Mouse (Mus musculus): ENCODE data around the gene Cux2. TPM values are rescaled to one million over a fixed set of nuclear protein-coding genes. Genes with fewer than 3 reads are reported as not detected.
A peak's percentile ranks its signal among the peaks of the same experiment; 100 is the strongest.

The Cux2 gene
- total RNA-seq, 2 experiments from 2014 or later = 21.6 to 26.8 TPM

DNA sequence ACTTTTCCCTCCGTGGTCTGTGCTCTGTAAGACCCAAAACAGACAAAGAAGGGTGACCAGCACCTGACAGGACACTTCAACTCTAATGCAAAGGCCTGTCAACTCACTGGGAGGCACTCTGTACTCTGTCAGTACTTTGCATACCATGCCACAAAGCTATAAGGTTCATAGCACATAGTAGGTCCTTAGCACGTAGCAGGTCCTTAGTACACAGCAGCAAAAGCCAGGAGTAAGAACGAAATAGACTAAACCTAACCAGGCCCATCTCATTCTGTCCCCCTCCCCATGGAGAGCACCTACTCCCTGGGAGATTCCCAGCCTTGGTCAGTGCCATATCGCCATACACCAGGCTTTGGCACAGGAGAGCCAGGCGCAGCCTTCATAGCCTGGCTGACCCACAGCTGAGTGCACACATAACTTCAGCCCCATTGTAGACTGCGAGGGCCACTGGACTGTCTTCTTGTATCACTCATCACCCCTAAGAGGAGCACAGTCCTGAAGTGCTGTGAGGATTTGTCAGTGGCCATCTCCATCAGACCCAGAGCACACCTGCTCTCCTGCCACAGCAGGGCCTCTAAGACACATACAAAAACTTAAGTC lies 218.8 kb downstream of the Cux2 start:
- intact Hi-C loops (cut with DNase I) = no loop called here

DNA sequence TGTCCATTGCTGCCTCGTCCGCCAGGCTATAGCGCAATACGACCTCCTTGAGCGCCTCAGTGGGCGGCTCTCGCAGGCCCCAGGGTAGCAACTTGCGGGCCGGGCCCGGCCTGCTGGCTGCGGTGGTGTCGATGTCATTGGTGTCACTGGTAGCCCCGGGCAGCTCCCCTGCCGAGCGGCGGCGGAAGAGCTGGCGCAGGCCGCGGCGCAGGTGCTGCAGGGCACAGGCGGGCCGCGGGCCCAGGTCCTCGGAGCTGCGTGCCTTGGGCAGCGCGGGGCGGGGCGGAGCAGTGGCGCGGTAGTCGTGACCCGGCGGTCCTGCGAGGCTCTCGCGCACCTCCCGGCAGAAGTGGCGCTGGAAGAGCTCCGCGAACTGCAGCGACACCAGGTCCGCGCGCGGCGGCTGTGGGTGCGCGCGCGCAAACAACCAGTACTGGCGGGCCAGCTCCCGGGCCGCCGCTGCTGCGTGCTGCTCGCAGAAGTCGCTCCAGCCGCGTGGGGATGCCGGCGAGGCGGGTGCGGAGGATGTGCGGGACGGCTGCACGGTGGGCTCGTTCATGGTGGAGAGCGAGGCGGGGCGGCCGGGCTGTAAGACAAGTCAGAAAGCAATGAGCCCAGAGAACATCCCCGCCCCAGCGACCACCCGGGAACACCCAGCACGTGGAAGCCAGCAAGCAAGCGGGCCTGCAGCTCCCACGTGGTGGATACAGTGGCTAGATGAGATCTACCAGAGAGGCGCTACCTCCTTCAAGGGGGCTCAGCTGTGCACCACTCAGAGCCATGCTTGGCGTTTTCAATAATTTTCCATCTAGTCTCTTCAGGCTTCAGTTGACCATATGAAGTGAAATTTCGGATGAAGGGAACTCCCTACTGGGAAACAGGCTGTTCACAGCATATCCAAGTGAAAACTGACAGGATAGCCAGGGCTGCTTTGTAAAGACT lies 221.1 kb downstream of the Cux2 start:
- DNase-seq = no peak
- intact Hi-C loops (cut with DNase I) = no loop called here

More for the DNA sequence above, 218.8 kb downstream of the Cux2 start:
- DNase-seq = no peak

DNA sequence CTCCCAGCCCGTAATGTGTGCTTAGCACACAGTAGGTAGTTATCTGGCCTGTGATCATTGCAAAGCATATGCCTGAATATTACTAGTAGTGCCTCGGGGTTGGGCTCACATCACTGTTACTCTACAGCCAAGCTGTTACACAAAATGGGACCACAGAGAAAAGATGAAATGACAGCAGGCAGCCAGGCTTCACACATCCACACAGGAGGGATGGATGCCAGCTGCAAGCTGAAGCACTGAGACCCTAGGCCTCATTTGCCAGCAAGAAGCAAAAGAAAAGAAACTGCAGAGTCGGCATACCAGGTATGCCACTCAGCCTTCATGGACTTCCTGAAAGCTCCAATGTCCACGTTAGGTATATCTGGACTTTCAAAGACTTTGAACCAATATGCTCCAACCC lies 222.0 kb downstream of the Cux2 start:
- DNase-seq = no peak
- intact Hi-C loops (cut with DNase I) = no loop called here

DNA sequence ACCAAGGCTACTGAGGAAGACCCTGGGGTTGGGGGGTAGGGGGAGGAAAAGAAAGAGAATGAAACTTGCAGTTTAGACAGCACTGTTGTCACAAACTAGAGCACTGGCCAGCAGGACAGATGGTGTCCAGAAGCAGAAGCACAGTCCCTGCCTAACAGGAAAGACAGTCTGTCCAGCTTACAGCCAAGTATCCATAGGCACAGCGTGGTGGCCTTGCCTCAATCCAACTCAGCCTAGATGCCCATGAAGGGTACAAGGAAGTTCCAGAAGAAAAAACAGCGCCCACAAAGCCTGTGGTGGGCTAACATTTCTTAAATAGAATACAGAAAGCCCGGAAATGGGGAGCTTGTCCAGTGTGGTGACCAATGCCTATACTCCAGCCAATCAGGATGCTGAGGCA lies 224.3 kb downstream of the Cux2 start:
- intact Hi-C loops (cut with DNase I) = no loop called here
- DNase-seq = no peak

DNA sequence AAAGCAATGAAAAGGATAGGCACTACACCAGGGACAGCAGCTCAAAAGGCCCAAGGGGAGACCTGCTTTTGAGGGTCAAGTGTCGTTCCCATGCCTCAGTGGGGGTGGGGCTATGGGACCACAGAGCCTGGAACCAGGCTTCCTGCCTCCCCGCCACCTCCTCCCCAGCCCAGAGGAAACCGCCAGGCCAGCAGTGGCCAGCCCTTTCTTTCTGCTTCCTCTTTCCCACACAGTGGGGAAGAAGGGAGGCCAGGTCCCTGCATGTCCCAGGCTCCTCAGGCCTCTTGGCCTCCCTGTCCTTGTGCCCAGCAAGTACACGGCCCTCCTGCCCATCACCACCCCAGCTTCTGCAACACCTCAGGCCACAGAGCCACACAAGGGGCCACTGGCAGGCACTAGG lies 225.8 kb downstream of the Cux2 start:
- DNase-seq = peak; percentile 53 to 60
- intact Hi-C loops (cut with DNase I) = no loop called here

DNA sequence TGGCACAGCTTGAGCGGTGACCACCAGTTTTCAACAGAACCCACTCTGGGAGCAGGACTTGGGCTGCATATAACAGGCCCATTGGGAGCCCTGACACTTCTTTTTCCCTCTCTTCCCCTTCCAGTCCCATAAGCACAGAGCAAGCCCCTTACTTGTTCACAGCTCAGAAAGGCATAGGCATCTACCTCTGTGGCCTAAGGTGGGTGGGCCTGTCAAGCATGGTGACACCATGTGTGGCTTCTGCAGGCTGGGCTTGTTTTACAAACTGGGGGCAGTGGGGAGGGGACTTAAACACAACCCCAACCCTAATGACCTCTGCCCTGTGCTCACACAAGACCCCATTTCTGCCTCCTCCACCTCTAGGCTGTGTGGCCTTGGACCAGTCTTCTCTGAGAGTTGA lies 226.2 kb downstream of the Cux2 start:
- no peak for DNase-seq
- intact Hi-C loops (cut with DNase I) = loop anchor here (2.0 kb wide), 1 partner anchor 13 kb away; the partner anchor contains the start of gene Sh2b3

DNA sequence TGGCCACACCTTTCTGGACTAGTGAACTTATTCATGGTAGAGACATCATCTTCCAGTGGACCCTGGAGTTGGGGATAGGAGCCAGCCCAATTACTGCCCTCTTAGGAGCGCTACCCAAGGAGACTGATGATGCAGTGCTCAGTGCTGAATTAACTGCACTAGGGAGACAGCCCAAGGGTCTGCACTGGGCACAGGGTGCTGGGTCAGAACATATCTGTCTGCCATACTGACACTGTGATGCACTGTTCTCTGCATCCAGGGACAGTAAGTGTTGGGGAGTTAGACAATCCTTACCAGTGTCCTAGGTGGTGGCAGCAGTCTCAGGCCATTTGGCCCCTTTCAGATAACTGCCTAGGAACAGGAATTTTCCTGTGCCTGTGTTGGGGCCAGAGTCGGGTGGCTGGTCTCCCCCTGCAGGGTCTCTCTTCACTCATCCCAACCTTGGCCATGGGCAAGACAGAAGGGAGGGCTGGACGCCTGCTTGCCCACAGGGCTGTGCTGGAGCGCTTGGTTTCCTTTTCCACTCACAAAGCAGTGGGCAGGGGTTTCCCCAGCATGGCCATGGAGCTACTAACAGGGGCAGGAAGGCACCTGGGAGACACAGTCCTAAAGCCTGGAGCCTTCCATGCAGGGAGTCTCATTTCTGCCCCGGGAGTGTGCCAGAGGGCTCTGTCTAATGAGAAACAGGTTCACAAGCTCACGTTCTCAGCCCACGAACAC lies 227.0 kb downstream of the Cux2 start:
- no peak for DNase-seq
- intact Hi-C loops (cut with DNase I) = loop anchor here (2.0 kb wide), 1 partner anchor 14 kb away; the partner anchor contains the start of gene Sh2b3

DNA sequence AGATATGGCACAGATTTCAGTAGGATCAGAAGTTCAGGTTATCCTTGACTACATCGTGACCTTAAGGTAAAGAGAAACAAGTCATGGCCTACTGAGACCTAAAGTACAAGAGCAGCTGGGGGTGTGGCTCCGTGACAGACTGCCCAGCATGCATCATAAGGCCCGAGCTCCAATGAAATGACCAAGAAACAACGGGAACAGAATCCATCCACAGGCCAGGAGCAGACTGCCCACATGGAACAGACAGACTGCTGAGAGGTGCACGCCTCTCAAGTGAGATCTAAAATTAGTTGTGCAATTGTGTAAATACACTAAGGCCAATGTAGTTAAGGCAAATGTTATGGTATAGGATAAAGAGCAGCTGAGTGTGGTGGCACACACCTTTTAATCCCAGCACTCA lies 228.3 kb downstream of the Cux2 start:
- intact Hi-C loops (cut with DNase I) = no loop called here
- DNase-seq = no peak

DNA sequence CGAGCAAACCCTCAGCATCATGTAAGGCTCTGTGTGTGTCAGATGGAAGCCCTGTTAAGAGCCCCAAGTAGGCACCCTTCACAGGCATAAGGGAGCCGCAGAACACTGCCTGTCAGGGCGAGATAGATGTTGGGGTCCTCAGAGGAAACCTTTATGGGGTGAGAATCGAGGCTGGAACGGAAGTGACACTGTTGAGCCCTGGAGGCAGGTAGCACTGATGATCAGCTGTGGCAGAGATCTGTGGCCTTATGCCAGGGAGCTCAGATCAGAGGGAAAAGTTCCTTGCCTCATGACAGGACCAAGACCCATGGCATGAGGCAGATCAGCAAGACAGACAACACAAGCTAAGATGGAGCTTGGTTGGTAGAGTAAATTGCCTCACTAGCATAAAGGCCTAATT lies 228.8 kb downstream of the Cux2 start:
- no peak for DNase-seq
- intact Hi-C loops (cut with DNase I) = no loop called here

DNA sequence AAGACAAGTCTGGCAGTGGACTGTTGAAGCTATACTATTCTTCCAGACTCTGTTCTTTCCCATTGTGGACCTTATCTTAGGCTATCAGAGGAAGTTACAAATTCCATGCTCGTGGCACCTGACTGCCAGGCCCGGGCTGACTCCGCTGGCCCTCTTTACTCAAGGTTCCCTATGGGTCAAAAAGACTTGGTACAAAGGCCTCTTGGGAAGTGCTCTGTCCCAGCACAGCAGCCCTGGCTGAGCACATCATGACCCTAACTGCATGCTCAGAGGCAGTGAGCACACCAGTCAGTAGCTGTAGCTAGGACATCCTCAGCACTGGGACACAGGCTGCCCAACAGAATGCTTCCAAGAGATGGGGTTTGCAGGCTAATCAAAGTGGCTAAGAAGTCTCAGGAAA lies 229.2 kb downstream of the Cux2 start:
- DNase-seq = no peak
- intact Hi-C loops (cut with DNase I) = no loop called here

DNA sequence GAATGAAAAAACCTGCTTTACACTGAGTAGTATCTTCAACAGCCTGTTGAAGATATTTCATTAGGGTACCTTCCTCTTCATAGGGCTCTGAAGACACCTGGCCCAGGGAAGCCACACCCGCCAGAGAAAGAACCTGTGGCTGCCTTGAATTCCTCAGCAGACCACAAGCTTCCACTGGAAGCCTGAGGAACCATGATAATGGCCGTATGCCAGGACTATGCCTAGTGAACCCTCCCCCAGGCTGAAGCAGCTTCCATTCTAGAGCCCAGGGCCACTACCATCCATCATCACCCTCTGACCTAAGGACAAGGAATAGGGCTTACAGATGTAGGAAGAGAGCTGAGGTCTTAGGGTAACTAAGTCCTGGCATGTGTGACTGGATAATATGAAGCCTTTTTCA lies 229.7 kb downstream of the Cux2 start:
- intact Hi-C loops (cut with DNase I) = no loop called here
- DNase-seq = no peak

DNA sequence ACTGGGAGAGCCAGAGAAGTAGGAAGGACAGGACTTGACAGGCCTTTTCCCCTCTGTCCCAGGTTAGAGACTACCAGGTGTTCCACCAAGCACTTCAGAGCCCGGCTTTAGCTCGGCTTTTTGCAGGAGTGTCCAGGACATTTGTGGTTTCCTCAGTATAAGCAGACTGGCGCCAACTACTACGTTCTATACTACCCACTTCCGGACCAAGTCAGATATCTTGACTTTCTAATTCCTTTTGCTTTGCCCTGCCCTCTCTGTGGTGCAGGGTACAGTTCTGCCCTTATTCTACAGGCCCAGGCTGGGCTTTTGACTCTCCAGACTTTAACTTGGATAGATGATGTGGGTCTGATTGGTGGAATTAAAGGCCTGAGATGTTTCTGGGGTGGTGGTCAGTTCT lies 230.3 kb downstream of the Cux2 start:
- DNase-seq = no peak
- intact Hi-C loops (cut with DNase I) = no loop called here

DNA sequence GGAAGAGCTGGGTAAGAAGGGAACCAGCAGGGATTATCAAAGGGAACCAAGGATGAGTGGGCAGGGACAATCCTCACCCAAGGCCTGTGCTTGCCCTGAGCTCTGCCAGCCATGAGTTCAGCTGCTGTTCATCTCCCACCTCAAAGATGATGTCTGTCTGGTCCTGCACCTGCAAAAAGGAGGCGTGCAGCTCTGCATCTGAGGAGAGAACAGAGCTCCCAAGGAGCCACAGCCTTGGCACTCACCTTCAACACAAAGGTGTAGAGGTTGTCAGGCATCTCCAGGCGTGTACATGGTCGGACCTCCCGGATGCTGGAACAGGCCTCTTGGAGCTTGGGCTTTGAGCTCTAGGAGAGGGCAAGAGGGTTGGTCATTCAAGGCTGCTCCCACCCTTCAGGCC lies 231.0 kb downstream of the Cux2 start:
- intact Hi-C loops (cut with DNase I) = no loop called here
- no peak for DNase-seq

DNA sequence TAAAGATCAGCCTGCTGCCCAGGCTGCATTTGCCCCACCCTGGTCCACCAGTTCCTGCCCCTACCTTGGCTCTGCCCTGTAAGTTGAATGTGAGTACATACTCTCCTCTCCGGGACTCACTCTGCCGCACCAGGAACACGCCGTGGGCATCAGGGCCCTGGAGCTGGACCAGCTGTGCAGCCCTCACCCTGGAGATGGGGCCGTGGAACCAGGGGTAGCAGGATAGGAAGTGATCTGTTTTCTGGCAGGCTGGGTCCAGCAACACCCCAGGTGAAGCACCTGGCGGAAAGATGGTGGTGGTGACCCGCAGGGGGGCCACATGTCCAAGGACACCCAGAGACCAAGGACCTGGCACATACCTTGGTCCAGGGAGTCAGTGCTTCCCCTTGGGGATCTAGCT lies 231.5 kb downstream of the Cux2 start:
- no peak for DNase-seq
- intact Hi-C loops (cut with DNase I) = no loop called here

DNA sequence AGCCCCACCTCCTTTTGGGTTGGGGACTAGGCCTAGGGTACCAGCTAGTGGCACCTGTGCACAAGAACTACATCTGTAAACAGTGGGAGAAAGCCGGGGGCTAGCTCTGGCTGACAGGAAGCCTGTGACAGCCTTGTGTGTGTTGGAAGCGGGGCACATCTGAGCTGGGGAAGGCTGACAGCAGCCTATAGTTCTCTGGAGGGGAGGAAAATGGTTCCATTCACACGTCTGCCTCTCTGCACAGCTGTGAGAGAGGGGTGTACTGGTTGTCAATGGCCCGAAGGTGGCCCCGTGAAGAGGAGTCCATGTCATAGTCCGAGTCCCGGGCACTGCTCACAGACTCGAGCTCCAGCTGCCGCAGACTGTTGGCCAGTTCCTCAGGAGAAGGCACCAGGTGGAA lies 232.4 kb downstream of the Cux2 start:
- intact Hi-C loops (cut with DNase I) = no loop called here
- no peak for DNase-seq

DNA sequence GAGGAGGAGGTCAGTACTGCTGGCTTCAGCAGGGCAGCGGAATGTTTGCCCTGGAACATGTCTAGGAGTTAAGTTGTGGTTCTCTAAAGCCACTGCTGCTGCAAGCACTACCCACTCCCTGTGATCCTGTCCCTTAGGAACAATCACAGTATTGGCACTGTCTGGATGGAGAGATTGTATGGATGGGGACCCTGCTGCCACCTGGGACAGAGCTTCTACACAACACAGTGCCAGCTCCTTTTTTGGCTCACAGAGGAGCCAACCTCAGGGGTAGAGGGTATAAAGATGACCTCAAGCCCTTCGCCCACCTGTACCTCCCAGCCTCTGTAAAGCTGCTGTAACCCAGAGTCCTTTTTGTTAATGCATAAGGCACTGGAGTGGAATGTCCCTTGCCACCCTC lies 233.3 kb downstream of the Cux2 start:
- intact Hi-C loops (cut with DNase I) = loop anchor here (1.0 kb wide), 1 partner anchor 27 kb away; no protein-coding TSS in a partner anchor
- DNase-seq = no peak

DNA sequence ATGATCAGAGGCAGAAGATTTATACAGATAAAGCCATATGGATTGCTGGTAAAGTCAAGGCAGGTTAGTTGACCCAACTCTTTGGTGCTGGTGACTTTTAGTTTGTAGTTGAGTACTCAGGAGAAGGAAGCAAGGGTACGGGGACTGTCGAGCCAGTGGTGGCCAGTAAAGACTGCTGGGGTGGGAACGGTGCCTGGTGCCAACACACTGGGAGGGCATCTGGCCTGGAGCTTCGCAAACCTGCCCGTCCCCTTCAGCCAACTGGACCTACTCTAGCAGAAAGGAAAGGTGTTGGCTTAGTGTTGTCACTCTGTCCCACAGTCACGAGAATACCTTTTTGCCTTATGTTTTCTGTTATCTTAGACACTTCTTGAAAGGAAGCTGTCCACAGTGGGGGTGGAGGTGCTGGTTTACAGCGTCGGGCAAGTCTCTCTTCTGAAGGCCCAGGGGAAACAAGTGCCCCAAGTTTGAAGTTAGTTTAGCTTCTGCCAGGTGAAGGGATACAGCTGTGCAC lies 234.0 kb downstream of the Cux2 start:
- DNase-seq = no peak
- intact Hi-C loops (cut with DNase I) = loop anchor here (1.0 kb wide), 1 partner anchor 27 kb away; no protein-coding TSS in a partner anchor

DNA sequence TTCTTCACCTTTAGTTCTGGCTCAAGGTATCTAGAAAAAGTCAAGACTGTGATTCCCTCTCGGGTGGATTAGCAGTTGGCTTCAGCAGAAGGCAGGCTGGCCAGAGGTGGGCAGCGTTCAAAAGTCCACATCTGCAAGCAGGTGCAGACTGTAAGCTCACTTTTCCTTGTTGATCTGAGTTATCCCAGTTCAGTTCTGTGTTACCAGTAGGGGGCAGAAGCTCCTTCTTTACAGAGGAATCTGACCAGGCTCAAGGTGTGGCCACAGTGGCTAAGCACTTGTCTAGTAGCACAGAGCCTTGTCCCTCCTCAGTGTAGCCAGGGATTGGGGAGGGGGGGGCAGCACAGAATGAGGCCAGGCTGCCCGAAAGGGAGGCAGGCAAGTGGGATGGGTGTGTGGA lies 234.8 kb downstream of the Cux2 start:
- intact Hi-C loops (cut with DNase I) = no loop called here
- DNase-seq = peak; percentile 65 to 73

DNA sequence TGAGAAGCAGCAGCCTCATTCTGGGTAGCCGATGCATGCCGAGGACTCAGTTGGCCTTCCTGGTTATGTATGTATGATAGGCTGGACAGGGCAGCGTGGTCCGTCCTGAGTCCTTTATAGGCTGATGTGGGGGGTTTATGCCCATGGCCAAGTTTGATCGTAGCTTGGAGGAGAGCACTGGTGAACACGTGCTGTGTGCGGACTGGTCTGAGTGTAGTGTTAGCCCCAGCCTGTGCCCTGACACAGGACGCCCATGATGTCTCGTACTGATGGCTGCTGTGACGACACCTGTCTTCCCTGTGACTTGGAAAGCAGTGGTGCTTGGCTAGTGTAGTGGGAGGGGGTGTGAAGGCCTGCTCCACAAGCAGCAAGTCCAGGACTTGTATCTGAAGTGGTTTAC lies 236.2 kb downstream of the Cux2 start:
- intact Hi-C loops (cut with DNase I) = no loop called here
- no peak for DNase-seq

DNA sequence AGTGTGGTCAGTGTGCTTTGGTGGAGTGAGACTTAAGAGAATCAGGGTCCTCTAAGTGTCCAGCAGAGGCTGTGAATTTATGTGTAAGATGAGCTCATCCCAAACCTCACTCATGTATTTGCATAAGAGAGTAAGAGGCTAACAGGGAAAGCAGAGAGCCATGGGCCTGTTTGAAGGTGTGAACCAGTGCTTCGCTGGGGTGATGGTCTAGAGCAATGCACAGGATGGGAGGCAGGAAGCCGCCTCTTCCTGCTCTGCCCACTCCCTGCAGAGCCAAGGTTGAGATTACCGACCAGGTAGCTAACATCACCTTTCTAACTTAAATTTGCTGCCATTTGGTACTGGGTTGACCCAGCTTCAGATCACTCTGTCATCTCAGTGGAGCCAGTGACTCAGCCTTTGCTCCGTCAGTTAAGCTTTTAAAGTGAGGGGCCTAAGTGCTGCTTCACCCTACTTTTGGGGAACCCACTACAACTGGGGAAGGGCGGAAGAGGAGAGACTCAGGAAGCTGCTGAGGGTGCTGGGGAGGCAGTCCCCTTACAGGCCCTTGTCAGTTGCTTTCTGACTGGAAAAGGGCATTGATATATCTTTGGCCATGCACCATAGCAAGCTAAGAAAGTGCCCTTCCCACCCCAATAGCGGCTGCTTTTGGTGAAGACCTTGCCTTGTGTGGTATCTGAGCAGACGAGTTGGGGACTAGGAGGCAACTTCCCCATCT lies 237.2 kb downstream of the Cux2 start:
- intact Hi-C loops (cut with DNase I) = no loop called here
- DNase-seq = no peak
